9 mouse cellular contexts compared by ENCODE assay signal in genomic region chr5:24603431-24604010, GRCm38 (mm10). TPM values are rescaled to one million over a fixed set of nuclear protein-coding genes. Genes with fewer than 3 reads are reported as not detected.
DNase-seq lines count a peak whose midpoint lies in the region; ATAC-seq lines count a peak whose summit lies in the region.
"Had no signal": no experiment of that assay in that cellular context is flagged by ENCODE, and none has a peak within 500 bp of the region (broad histone marks: within the 10 kb centered on the region; RNA-seq: fewer than 3 reads in every experiment).

No protein-coding gene starts in this region.

- no peaks in the 10 kb centered on the region for H3K9me3 ChIP-seq in kidney, embryonic 16.5 days (ENCODE audit: low read length)
- H3K9me3 ChIP-seq in embryonic facial prominence, embryonic 14.5 days (ENCODE audit: control insufficient read depth, low read length): no peaks in the 10 kb centered on the region
- no peaks in the 10 kb centered on the region for H3K9me3 ChIP-seq in hindbrain, embryonic 12.5 days (replicated peaks)
- H3K9me3 ChIP-seq in midbrain, embryonic 16.5 days (replicated peaks; ENCODE audit: control insufficient read depth, low read length, poor library complexity, severe bottlenecking): no peaks in the 10 kb centered on the region

- 49% methylated on average over 8 of the region's 8 CpGs for WGBS in kidney, embryonic 16.5 days
- 59% methylated on average over 8 of the region's 8 CpGs for WGBS in embryonic facial prominence, embryonic 14.5 days
- 56% methylated on average over 8 of the region's 8 CpGs for WGBS in hindbrain, embryonic 12.5 days
- WGBS in midbrain, embryonic 16.5 days: 57% methylated on average over 8 of the region's 8 CpGs

- peak overlapping the region; percentile 99 for H3K27ac ChIP-seq in kidney, embryonic 16.5 days (ENCODE audit: low read length)
- peak overlapping the region; percentile 100 for H3K27ac ChIP-seq in embryonic facial prominence, embryonic 14.5 days (replicated peaks; ENCODE audit: low read depth, low read length)
- peak overlapping the region; percentile 97 for H3K27ac ChIP-seq in hindbrain, embryonic 12.5 days
- H3K27ac ChIP-seq in midbrain, embryonic 16.5 days (ENCODE audit: low read length): peak overlapping the region; percentile 100

- H3K4me3 ChIP-seq in kidney, embryonic 16.5 days (ENCODE audit: low read length): peak overlapping the region; percentile 69
- H3K4me3 ChIP-seq in embryonic facial prominence, embryonic 14.5 days (ENCODE audit: low read depth, low read length): peak overlapping the region; percentile 57
- H3K4me3 ChIP-seq in hindbrain, embryonic 12.5 days: 0 out of 2 replicates have a peak overlapping the region, but pooled peaks have one; percentile 53
- H3K4me3 ChIP-seq in midbrain, embryonic 16.5 days (ENCODE audit: low read depth, low read length): peak overlapping the region; percentile 70

- H3K4me1 ChIP-seq in kidney, embryonic 16.5 days (ENCODE audit: insufficient read depth, low read length): peaks cover 65% of the 10 kb centered on the region
- peaks cover 48% of the 10 kb centered on the region for H3K4me1 ChIP-seq in embryonic facial prominence, embryonic 14.5 days (ENCODE audit: control insufficient read depth, insufficient read depth, low read length)
- H3K4me1 ChIP-seq in hindbrain, embryonic 12.5 days: peaks cover 76% of the 10 kb centered on the region
- peaks cover 62% of the 10 kb centered on the region for H3K4me1 ChIP-seq in midbrain, embryonic 16.5 days (ENCODE audit: control insufficient read depth, insufficient read depth, low read length)

- no peaks in the 10 kb centered on the region for H3K36me3 ChIP-seq in kidney, embryonic 16.5 days (ENCODE audit: insufficient read depth, low read length)
- no peaks in the 10 kb centered on the region for H3K36me3 ChIP-seq in embryonic facial prominence, embryonic 14.5 days (ENCODE audit: control insufficient read depth, insufficient read depth, low read length)
- no peaks in the 10 kb centered on the region for H3K36me3 ChIP-seq in hindbrain, embryonic 12.5 days
- H3K36me3 ChIP-seq in midbrain, embryonic 16.5 days (ENCODE audit: control insufficient read depth, insufficient read depth, low read length): no peaks in the 10 kb centered on the region

- no peak for ATAC-seq in kidney, embryonic 16.5 days (ENCODE audit: low FRiP score, low TSS enrichment)
- no peak for ATAC-seq in embryonic facial prominence, embryonic 14.5 days (ENCODE audit: low read depth)
- ATAC-seq in hindbrain, embryonic 12.5 days (ENCODE audit: low FRiP score): no peak
- ATAC-seq in midbrain, embryonic 16.5 days: no peak
- no peak for ATAC-seq in CD4-positive, CD25-positive, alpha-beta regulatory T cell, adult 4 months

- peak overlapping the region; percentile 86 for H3K4me2 ChIP-seq in kidney, embryonic 16.5 days (replicated peaks; ENCODE audit: low read depth, low read length)
- peak overlapping the region; percentile 94 for H3K4me2 ChIP-seq in embryonic facial prominence, embryonic 14.5 days (ENCODE audit: low read depth, low read length)
- peak overlapping the region; percentile 88 for H3K4me2 ChIP-seq in hindbrain, embryonic 12.5 days (replicated peaks)
- peak overlapping the region; percentile 97 for H3K4me2 ChIP-seq in midbrain, embryonic 16.5 days (ENCODE audit: low read length)

- no peaks in the 10 kb centered on the region for H3K27me3 ChIP-seq in kidney, embryonic 16.5 days (ENCODE audit: insufficient read depth, low read length)
- no peaks in the 10 kb centered on the region for H3K27me3 ChIP-seq in embryonic facial prominence, embryonic 14.5 days (replicated peaks; ENCODE audit: control insufficient read depth, insufficient read depth, low read length)
- H3K27me3 ChIP-seq in hindbrain, embryonic 12.5 days: peaks cover 11% of the 10 kb centered on the region; the same call in 1 of the 2 replicates
- no peaks in the 10 kb centered on the region for H3K27me3 ChIP-seq in midbrain, embryonic 16.5 days (ENCODE audit: control insufficient read depth, insufficient read depth, low read depth, low read length)
- H3K27me3 ChIP-seq: Patski had no signal

- no peak for DNase-seq in kidney, adult 11 months
- DNase-seq in embryonic facial prominence, embryonic 14.5 days (ENCODE audit: low spot score): no peak
- no peak for DNase-seq in adipocyte (ENCODE audit: low spot score)
- no peak for DNase-seq in spleen, adult 12 weeks (ENCODE audit: low spot score)

- H3K9ac ChIP-seq in kidney, embryonic 16.5 days (replicated peaks; ENCODE audit: low read length): peak overlapping the region; percentile 91
- no peak overlapping the region; the same call in 1 of the 2 replicates for H3K9ac ChIP-seq in embryonic facial prominence, embryonic 14.5 days (ENCODE audit: low read depth, low read length)
- H3K9ac ChIP-seq in hindbrain, embryonic 12.5 days: peak overlapping the region; percentile 41; the same call in 1 of the 2 replicates
- peak overlapping the region; percentile 92 for H3K9ac ChIP-seq in midbrain, embryonic 16.5 days (ENCODE audit: low read depth, low read length)

RNA-seq across cellular contexts. Expression of gene Chpf2, which starts 17.0 kb away (rescaled TPM):
- 27.1 and 28.3 TPM in 2 replicates for polyA plus RNA-seq in kidney, embryonic 16.5 days (2015; fragmentation: Nextera tagmentation; extraction: Ambion mirVana)
- polyA plus RNA-seq in embryonic facial prominence, embryonic 14.5 days (2014; fragmentation: Nextera tagmentation; extraction: Ambion mirVana): 21.2 and 23.4 TPM in 2 replicates
- polyA plus RNA-seq in hindbrain, embryonic 12.5 days (2016; fragmentation: Nextera tagmentation; extraction: Ambion mirVana): 22.3 and 23.1 TPM in 2 replicates
- 16.6 and 23.3 TPM in 2 replicates for polyA plus RNA-seq in midbrain, embryonic 16.5 days (2015; fragmentation: Nextera tagmentation; extraction: Ambion mirVana)
- 10 to 100 TPM in 1 of 2 experiments, 1 to 10 TPM in 1; 9.3 to 15.6 TPM for polyA plus RNA-seq in CD4-positive, CD25-positive, alpha-beta regulatory T cell, adult 4 months (2017; shearing (Covaris generic))

RNA-seq across cellular contexts. Expression of gene Smarcd3, which starts 20.7 kb away (rescaled TPM):
- polyA plus RNA-seq in kidney, embryonic 16.5 days (2015; fragmentation: Nextera tagmentation; extraction: Ambion mirVana): 24.5 and 25.0 TPM in 2 replicates
- 48.9 and 54.7 TPM in 2 replicates for polyA plus RNA-seq in embryonic facial prominence, embryonic 14.5 days (2014; fragmentation: Nextera tagmentation; extraction: Ambion mirVana)
- 78.4 and 83.2 TPM in 2 replicates for polyA plus RNA-seq in hindbrain, embryonic 12.5 days (2016; fragmentation: Nextera tagmentation; extraction: Ambion mirVana)
- 173 and 192 TPM in 2 replicates for polyA plus RNA-seq in midbrain, embryonic 16.5 days (2015; fragmentation: Nextera tagmentation; extraction: Ambion mirVana)
- polyA plus RNA-seq in CD4-positive, CD25-positive, alpha-beta regulatory T cell, adult 4 months (2017; shearing (Covaris generic)): under 1 TPM; 0.48 to 0.61 TPM

RNA-seq across cellular contexts. Expression of gene Abcf2, which starts 26.3 kb away (rescaled TPM):
- 118 TPM in 2 replicates for polyA plus RNA-seq in kidney, embryonic 16.5 days (2015; fragmentation: Nextera tagmentation; extraction: Ambion mirVana)
- 83.7 and 96.3 TPM in 2 replicates for polyA plus RNA-seq in embryonic facial prominence, embryonic 14.5 days (2014; fragmentation: Nextera tagmentation; extraction: Ambion mirVana)
- 108 and 110 TPM in 2 replicates for polyA plus RNA-seq in hindbrain, embryonic 12.5 days (2016; fragmentation: Nextera tagmentation; extraction: Ambion mirVana)
- 78.0 and 85.0 TPM in 2 replicates for polyA plus RNA-seq in midbrain, embryonic 16.5 days (2015; fragmentation: Nextera tagmentation; extraction: Ambion mirVana)
- 10 to 100 TPM; 62.1 to 87.7 TPM for polyA plus RNA-seq in CD4-positive, CD25-positive, alpha-beta regulatory T cell, adult 4 months (2017; shearing (Covaris generic))

RNA-seq across cellular contexts. Expression of gene 4931409K22Rik, which starts 46.9 kb away (rescaled TPM):
- 0.16 and 0.41 TPM in 2 replicates for polyA plus RNA-seq in kidney, embryonic 16.5 days (2015; fragmentation: Nextera tagmentation; extraction: Ambion mirVana)
- not detected in 2 replicates for polyA plus RNA-seq in embryonic facial prominence, embryonic 14.5 days (2014; fragmentation: Nextera tagmentation; extraction: Ambion mirVana)
- polyA plus RNA-seq in hindbrain, embryonic 12.5 days (2016; fragmentation: Nextera tagmentation; extraction: Ambion mirVana): not detected in 2 replicates
- polyA plus RNA-seq in midbrain, embryonic 16.5 days (2015; fragmentation: Nextera tagmentation; extraction: Ambion mirVana): 0.08 TPM in 1 of 2 replicates, not detected in the other
- not detected for polyA plus RNA-seq in CD4-positive, CD25-positive, alpha-beta regulatory T cell, adult 4 months (2017; shearing (Covaris generic))
- polyA plus RNA-seq: Patski had no signal

Comparison
In these comparisons a context has a peak if more than half of its experiments do, and no peak if none do; other contexts are left out.
1. RNA of gene Smarcd3, which starts 20.7 kb away (polyA plus RNA-seq): 173 to 192 TPM in midbrain, embryonic 16.5 days, 78.4 to 83.2 TPM in hindbrain, embryonic 12.5 days, 48.9 to 54.7 TPM in embryonic facial prominence, embryonic 14.5 days and 24.5 to 25.0 TPM in kidney, embryonic 16.5 days; 0.48 to 0.61 TPM in CD4-positive, CD25-positive, alpha-beta regulatory T cell, adult 4 months; every median in the first group is over 10 times any median in the second.
2. Peak in every context shown above with its lines, with median percentiles within 50 percentile points of each other: H3K27ac ChIP-seq, H3K4me2 ChIP-seq and H3K4me3 ChIP-seq.